Mouse (Mus musculus) kidney, adult 9 months (tissue): ENCODE data around the gene Sart3.
A peak's percentile ranks its signal among the peaks of the same experiment; 100 is the strongest.

Experiments used
- DNase-seq: peaks from one replicate; pipeline ENCODE4 v3.0.0; 2022

The Sart3 gene

DNA sequence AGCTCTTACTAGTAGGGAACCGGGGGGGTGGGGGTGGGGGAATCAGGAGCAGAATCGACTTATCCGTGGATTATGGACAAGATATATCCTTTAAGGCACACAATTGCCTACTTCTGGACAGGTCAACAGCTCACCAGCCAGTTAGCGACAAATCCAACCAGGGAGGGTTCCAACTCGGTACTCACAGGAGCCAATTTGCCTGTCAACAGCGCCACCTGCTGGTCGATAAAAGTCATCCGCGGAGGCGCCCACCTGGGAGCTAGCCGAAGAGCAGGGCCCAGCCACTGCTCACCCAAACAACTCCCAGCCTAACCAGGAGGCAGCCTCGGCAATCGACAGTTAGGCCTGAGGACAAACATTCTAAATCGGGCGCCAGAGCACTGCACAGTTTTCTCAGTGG, 47.9 kb downstream of the Sart3 start, which contains the start of gene 1700069L16Rik:
1700069L16Rik (minus strand) TSS at position 327 of the 400 bp plus-strand sequence.
- DNase-seq: peak; percentile 76

GRCm38 (mm10) chr5:113723567-113724237, 48.6 kb downstream of the Sart3 start:
- no peak for DNase-seq

- DNase-seq: no peak
Observed at GRCm38 (mm10) chr5:113722224-113723013, 49.9 kb downstream of the Sart3 start.

DNA sequence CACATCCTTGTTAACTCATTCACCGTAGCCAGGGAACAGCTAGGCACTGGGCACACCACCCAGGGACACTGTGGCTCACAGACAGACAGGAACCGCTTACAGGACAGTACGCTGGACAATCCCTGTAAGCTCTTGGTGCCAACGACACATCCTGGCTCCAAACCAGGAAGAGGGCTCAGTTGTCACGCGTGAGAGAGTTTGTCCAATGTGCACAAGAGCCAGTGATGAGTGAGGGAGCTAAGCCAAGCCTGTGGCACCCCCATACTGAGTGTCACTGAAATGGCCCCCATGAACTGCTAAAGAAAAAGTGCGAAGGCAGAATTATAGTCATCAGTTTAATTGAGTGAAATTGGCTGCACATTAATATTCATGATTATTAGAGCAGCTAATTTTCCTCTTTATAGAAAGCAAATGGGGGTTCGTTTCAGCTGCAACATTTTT, 53.1 kb downstream of the Sart3 start:
- no peak for DNase-seq

DNA sequence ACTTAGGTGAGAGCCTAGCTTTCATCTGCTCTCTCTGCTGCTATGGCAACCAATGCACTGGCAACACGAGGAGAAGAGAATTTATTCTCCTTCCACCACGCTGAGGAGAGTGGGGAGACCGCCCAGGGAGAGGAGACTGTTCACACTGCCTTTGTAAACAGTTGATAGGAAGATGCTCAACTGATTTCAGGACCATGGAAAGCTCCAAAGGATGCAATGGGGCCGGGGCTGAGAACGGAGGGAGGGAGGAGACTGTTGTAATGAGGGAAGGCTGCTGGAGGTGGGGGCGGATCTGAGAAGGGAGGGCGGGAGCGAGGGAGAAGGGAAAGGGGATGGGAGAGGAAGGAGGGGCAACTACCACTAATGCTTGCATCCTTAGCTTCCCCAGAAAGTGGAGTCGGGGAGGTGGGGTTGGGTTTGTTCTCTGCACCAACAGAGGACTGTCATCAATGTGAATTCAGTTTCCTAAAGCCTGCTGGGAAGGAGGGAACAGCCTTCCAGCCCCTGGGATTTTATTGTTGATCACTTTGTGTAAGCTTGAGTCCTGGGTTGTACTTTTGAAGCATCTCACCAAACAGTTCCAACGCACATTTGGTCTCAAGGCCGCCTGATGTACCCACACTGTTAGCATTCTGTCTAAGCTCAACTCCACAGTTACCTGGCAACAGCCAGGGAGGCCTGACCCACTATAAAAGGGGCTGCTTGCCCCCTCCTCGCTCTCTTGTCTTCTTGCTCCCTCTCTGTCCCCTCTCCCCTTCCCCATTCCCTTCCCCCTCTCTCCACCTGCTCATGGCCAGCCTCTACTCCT, 55.5 kb downstream of the Sart3 start:
- DNase-seq: no peak

GRCm38 (mm10) chr5:113712861-113713260, 59.4 kb downstream of the Sart3 start:
- DNase-seq: no peak

- peak; percentile 23 for DNase-seq
Observed at GRCm38 (mm10) chr5:113703803-113704585, 68.3 kb downstream of the Sart3 start.

- DNase-seq: no peak
Observed at GRCm38 (mm10) chr5:113700388-113701023, 71.8 kb downstream of the Sart3 start.

- DNase-seq: no peak
Observed at GRCm38 (mm10) chr5:113694415-113694814, 77.9 kb downstream of the Sart3 start.

- no peak for DNase-seq
Observed at GRCm38 (mm10) chr5:113694000-113694399, 78.3 kb downstream of the Sart3 start.

DNA sequence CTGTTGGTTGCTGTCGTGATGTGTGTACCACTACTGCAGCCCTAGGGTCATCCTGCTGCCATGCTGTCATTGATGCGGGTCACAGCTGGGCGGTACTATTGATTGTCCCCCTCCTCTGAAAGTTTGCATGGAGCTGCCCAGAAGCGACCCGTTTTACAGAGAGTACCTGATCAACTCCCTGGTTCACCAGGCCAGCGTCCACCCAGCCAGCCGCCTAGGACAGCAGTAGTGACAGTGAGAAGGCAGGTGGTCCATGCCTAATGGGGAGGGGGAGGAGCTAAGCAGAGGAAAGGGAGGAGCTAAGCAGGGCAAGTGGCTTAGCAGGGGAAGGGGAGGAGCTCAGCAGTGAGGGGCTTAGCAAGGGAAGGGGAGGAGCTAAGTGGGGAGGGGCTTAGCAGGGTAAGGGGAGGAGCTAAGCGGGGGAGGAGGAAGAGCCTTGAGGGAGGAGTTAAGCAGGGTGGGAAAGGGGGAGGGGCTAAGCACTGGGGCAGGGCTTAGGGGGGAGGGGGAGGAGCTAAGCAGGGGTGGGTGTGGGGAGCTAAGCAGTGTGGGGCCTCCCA, 79.0 kb downstream of the Sart3 start:
- DNase-seq: no peak
